Mouse (Mus musculus): Measurements from ENCODE around the gene Fbxo31. TPM values are rescaled to one million over a fixed set of nuclear protein-coding genes. Genes with fewer than 3 reads are reported as not detected.
A peak's percentile ranks its signal among the peaks of the same experiment; 100 is the strongest.

Fbxo31 gene
- total and polyA plus RNA-seq, 3 experiments, result 16.0 to 35.3 TPM; not detected in 1

- TF ChIP-seq NELFE (IDR thresholded peaks at IDR 0.05; ENCODE audit: low read depth, low read length), result no peak
- TF ChIP-seq ELF1 (IDR thresholded peaks at IDR 0.05; ENCODE audit: low read depth, low read length), result no peak
- no peak for TF ChIP-seq EP300 (IDR thresholded peaks at IDR 0.05; ENCODE audit: low read depth in 1 of 2, low read length in 2 of 2)
- no peak for TF ChIP-seq NRF1 (IDR thresholded peaks at IDR 0.05; ENCODE audit: insufficient read depth, low read depth, low read length, poor library complexity, severe bottlenecking)
- no peak for TF ChIP-seq MXI1 (IDR thresholded peaks at IDR 0.05; ENCODE audit: low read depth, low read length)
- TF ChIP-seq POLR2AphosphoS2 (IDR thresholded peaks at IDR 0.05; ENCODE audit: low read length), result no peak
- no peak for TF ChIP-seq ETS1 (IDR thresholded peaks at IDR 0.05; ENCODE audit: low read depth, low read length)
- TF ChIP-seq TBP (IDR thresholded peaks at IDR 0.05; ENCODE audit: low read depth, low read length), result no peak
- Histone ChIP-seq H3K27me3 (ENCODE audit: control insufficient read depth in 1 of 2, insufficient read depth in 2 of 2, low read length in 2 of 2) (no peaks in the 10 kb centered on the region), H3K27ac (ENCODE audit: control insufficient read depth, low read depth, low read length) (no peak overlapping the region), H3K9me3 (replicated peaks; ENCODE audit: insufficient read depth, low read length) (no peaks in the 10 kb centered on the region), H3K4me3 (ENCODE audit: control insufficient read depth in 1 of 2, insufficient read depth in 1 of 2, low read depth in 2 of 2, low read length in 2 of 2) (no peak overlapping the region), H3K36me3 (ENCODE audit: control insufficient read depth in 1 of 2, insufficient read depth in 2 of 2, low read length in 2 of 2) (no peaks in the 10 kb centered on the region), H3K79me2 (ENCODE audit: control insufficient read depth, insufficient read depth, low read length, poor library complexity) (no peaks in the 10 kb centered on the region), H3K9ac (ENCODE audit: control insufficient read depth, low read depth, low read length, poor library complexity, severe bottlenecking) (no peak overlapping the region), H3K4me1 (ENCODE audit: control insufficient read depth in 1 of 2, insufficient read depth in 2 of 2, low read length in 2 of 2) (no peaks in the 10 kb centered on the region)
- DNase-seq (ENCODE audit: low read depth, low spot score), result no peak
Measured at GRCm38 (mm10) chr8:121541862-121542261, 36.7 kb downstream of the Fbxo31 start.

- Histone ChIP-seq H3K79me2 (ENCODE audit: control insufficient read depth, insufficient read depth, low read length, poor library complexity) (no peaks in the 10 kb centered on the region), H3K9ac (ENCODE audit: control insufficient read depth, low read depth, low read length, poor library complexity, severe bottlenecking) (no peak overlapping the region), H3K27me3 (ENCODE audit: control insufficient read depth in 1 of 2, insufficient read depth in 2 of 2, low read length in 2 of 2) (no peaks in the 10 kb centered on the region), H3K4me1 (ENCODE audit: control insufficient read depth in 1 of 2, insufficient read depth in 2 of 2, low read length in 2 of 2) (no peaks in the 10 kb centered on the region), H3K9me3 (replicated peaks; ENCODE audit: insufficient read depth, low read length) (no peaks in the 10 kb centered on the region), H3K36me3 (ENCODE audit: control insufficient read depth in 1 of 2, insufficient read depth in 2 of 2, low read length in 2 of 2) (no peaks in the 10 kb centered on the region), H3K27ac (ENCODE audit: control insufficient read depth, low read depth, low read length) (no peak overlapping the region), H3K4me3 (ENCODE audit: control insufficient read depth in 1 of 2, insufficient read depth in 1 of 2, low read depth in 2 of 2, low read length in 2 of 2) (no peak overlapping the region)
- DNase-seq (ENCODE audit: low read depth, low spot score), result no peak
- TF ChIP-seq CHD1 (IDR thresholded peaks at IDR 0.05; ENCODE audit: low read depth, low read length), result no peak
- TF ChIP-seq CTCF (IDR thresholded peaks at IDR 0.05 in 2 of 3, conservative IDR thresholded peaks at IDR 0.05 in 1 of 3; ENCODE audit: control insufficient read depth in 1 of 3, insufficient read depth in 1 of 3, low read depth in 2 of 3, low read length in 3 of 3, poor library complexity in 1 of 3, severe bottlenecking in 1 of 3), result peak; percentile 13 to 45 (median 35); a peak in 5 of 6 replicates
- TF ChIP-seq RAD21 (IDR thresholded peaks at IDR 0.05; ENCODE audit: low read depth, low read length), result peak; percentile 6
Measured at GRCm38 (mm10) chr8:121532381-121532780, 46.2 kb downstream of the Fbxo31 start.

GRCm38 (mm10) chr8:121530639-121531038 is 48.0 kb downstream of the Fbxo31 start:
- Histone ChIP-seq H3K4me1 (ENCODE audit: control insufficient read depth in 1 of 2, insufficient read depth in 2 of 2, low read length in 2 of 2) (no peaks in the 10 kb centered on the region), H3K27ac (ENCODE audit: control insufficient read depth, low read depth, low read length) (no peak overlapping the region), H3K9ac (ENCODE audit: control insufficient read depth, low read depth, low read length, poor library complexity, severe bottlenecking) (no peak overlapping the region), H3K9me3 (replicated peaks; ENCODE audit: insufficient read depth, low read length) (no peaks in the 10 kb centered on the region), H3K36me3 (ENCODE audit: control insufficient read depth in 1 of 2, insufficient read depth in 2 of 2, low read length in 2 of 2) (no peaks in the 10 kb centered on the region), H3K4me3 (ENCODE audit: control insufficient read depth in 1 of 2, insufficient read depth in 1 of 2, low read depth in 2 of 2, low read length in 2 of 2) (no peak overlapping the region), H3K27me3 (ENCODE audit: control insufficient read depth in 1 of 2, insufficient read depth in 2 of 2, low read length in 2 of 2) (no peaks in the 10 kb centered on the region), H3K79me2 (ENCODE audit: control insufficient read depth, insufficient read depth, low read length, poor library complexity) (no peaks in the 10 kb centered on the region)
- no peak for DNase-seq (ENCODE audit: low read depth, low spot score)
- TF ChIP-seq RCOR1 (IDR thresholded peaks at IDR 0.05; ENCODE audit: low read depth, low read length) (no peak), E2F4 (IDR thresholded peaks at IDR 0.05; ENCODE audit: borderline replicate concordance, low read depth, low read length) (no peak), MYC (IDR thresholded peaks at IDR 0.05; ENCODE audit: low read depth, low read length) (no peak), MYB (IDR thresholded peaks at IDR 0.05; ENCODE audit: low read depth, low read length) (no peak), GATA1 (IDR thresholded peaks at IDR 0.05; ENCODE audit: low read depth, low read length) (no peak), GABPA (IDR thresholded peaks at IDR 0.05; ENCODE audit: low read depth, low read length) (no peak), KAT2A (conservative IDR thresholded peaks at IDR 0.05; ENCODE audit: low read depth, low read length) (no peak), MXI1 (IDR thresholded peaks at IDR 0.05; ENCODE audit: low read depth, low read length) (no peak), USF1 (IDR thresholded peaks at IDR 0.05; ENCODE audit: low read depth, low read length) (no peak), POLR2AphosphoS2 (IDR thresholded peaks at IDR 0.05; ENCODE audit: low read length) (no peak), ETS1 (IDR thresholded peaks at IDR 0.05; ENCODE audit: low read depth, low read length) (no peak), BHLHE40 (IDR thresholded peaks at IDR 0.05; ENCODE audit: borderline replicate concordance, low read depth, low read length) (no peak), JUND (IDR thresholded peaks at IDR 0.05; ENCODE audit: low read depth, low read length) (no peak), ELF1 (IDR thresholded peaks at IDR 0.05; ENCODE audit: low read depth, low read length) (no peak), MAFK (IDR thresholded peaks at IDR 0.05; ENCODE audit: borderline replicate concordance, low read depth, low read length) (no peak), ZNF384 (IDR thresholded peaks at IDR 0.05; ENCODE audit: low read depth, low read length) (no peak), TCF12 (IDR thresholded peaks at IDR 0.05; ENCODE audit: low read depth, low read length) (no peak), MEF2A (IDR thresholded peaks at IDR 0.05; ENCODE audit: extremely low read depth, insufficient replicate concordance, low read depth, low read length, poor library complexity, severe bottlenecking) (no peak), MAX (IDR thresholded peaks at IDR 0.05; ENCODE audit: low read length) (no peak), CHD1 (IDR thresholded peaks at IDR 0.05; ENCODE audit: low read depth, low read length) (no peak)

Measured in MEL (cell line).